Mouse (Mus musculus): ENCODE data around the gene Cerkl. TPM values are rescaled to one million over a fixed set of nuclear protein-coding genes. Genes with fewer than 3 reads are reported as not detected.

The Cerkl gene
- polyA plus RNA-seq, 1 experiment = 2.3 TPM

GRCm38 (mm10) chr2:79315108-79315507 is 141.5 kb downstream of the Cerkl start:
- Histone ChIP-seq H3K4me1 (ENCODE audit: control insufficient read depth, insufficient read depth, low read length) (no peaks in the 10 kb centered on the region), H3K27me3 (ENCODE audit: control insufficient read depth, insufficient read depth, low read length) (no peaks in the 10 kb centered on the region), H3K27ac (ENCODE audit: control insufficient read depth, insufficient read depth, low read depth, low read length) (no peak overlapping the region), H3K36me3 (ENCODE audit: control insufficient read depth, insufficient read depth, low read length) (no peaks in the 10 kb centered on the region), H3K4me3 (ENCODE audit: control insufficient read depth, low read depth, low read length) (no peak overlapping the region)
- TF ChIP-seq POLR2A (IDR thresholded peaks at IDR 0.05; ENCODE audit: control insufficient read depth, low read depth, low read length) (no peak), CTCF (IDR thresholded peaks at IDR 0.05; ENCODE audit: control insufficient read depth, insufficient read depth, insufficient replicate concordance, low read depth, low read length) (no peak)

- Histone ChIP-seq H3K36me3 (ENCODE audit: control insufficient read depth, insufficient read depth, low read length) (no peaks in the 10 kb centered on the region), H3K27ac (ENCODE audit: control insufficient read depth, insufficient read depth, low read depth, low read length) (no peak overlapping the region), H3K27me3 (ENCODE audit: control insufficient read depth, insufficient read depth, low read length) (no peaks in the 10 kb centered on the region), H3K4me3 (ENCODE audit: control insufficient read depth, low read depth, low read length) (no peak overlapping the region), H3K4me1 (ENCODE audit: control insufficient read depth, insufficient read depth, low read length) (no peaks in the 10 kb centered on the region)
- TF ChIP-seq POLR2A (IDR thresholded peaks at IDR 0.05; ENCODE audit: control insufficient read depth, low read depth, low read length) (no peak), CTCF (IDR thresholded peaks at IDR 0.05; ENCODE audit: control insufficient read depth, insufficient read depth, insufficient replicate concordance, low read depth, low read length) (no peak)
Measured at GRCm38 (mm10) chr2:79312499-79312898, 144.1 kb downstream of the Cerkl start.

- TF ChIP-seq CTCF (IDR thresholded peaks at IDR 0.05; ENCODE audit: control insufficient read depth, insufficient read depth, insufficient replicate concordance, low read depth, low read length) (no peak), POLR2A (IDR thresholded peaks at IDR 0.05; ENCODE audit: control insufficient read depth, low read depth, low read length) (no peak)
- H3K27ac ChIP-seq (ENCODE audit: control insufficient read depth, insufficient read depth, low read depth, low read length) = no peak overlapping the region
- no peaks in the 10 kb centered on the region for H3K36me3 ChIP-seq (ENCODE audit: control insufficient read depth, insufficient read depth, low read length)
Measured at GRCm38 (mm10) chr2:79309454-79310118, 147.0 kb downstream of the Cerkl start.

GRCm38 (mm10) chr2:79307549-79307948 is 149.0 kb downstream of the Cerkl start:
- Histone ChIP-seq H3K4me3 (ENCODE audit: control insufficient read depth, low read depth, low read length) (no peak overlapping the region), H3K36me3 (ENCODE audit: control insufficient read depth, insufficient read depth, low read length) (no peaks in the 10 kb centered on the region), H3K27me3 (ENCODE audit: control insufficient read depth, insufficient read depth, low read length) (no peaks in the 10 kb centered on the region), H3K27ac (ENCODE audit: control insufficient read depth, insufficient read depth, low read depth, low read length) (no peak overlapping the region), H3K4me1 (ENCODE audit: control insufficient read depth, insufficient read depth, low read length) (no peaks in the 10 kb centered on the region)
- no peak for TF ChIP-seq POLR2A (IDR thresholded peaks at IDR 0.05; ENCODE audit: control insufficient read depth, low read depth, low read length)
- no peak for TF ChIP-seq CTCF (IDR thresholded peaks at IDR 0.05; ENCODE audit: control insufficient read depth, insufficient read depth, insufficient replicate concordance, low read depth, low read length)

More at GRCm38 (mm10) chr2:79309454-79310118, 147.0 kb downstream of the Cerkl start:
- Histone ChIP-seq H3K27me3 (ENCODE audit: control insufficient read depth, insufficient read depth, low read length) (no peaks in the 10 kb centered on the region), H3K4me3 (ENCODE audit: control insufficient read depth, low read depth, low read length) (no peak overlapping the region), H3K4me1 (ENCODE audit: control insufficient read depth, insufficient read depth, low read length) (no peaks in the 10 kb centered on the region)

- Histone ChIP-seq H3K4me1 (ENCODE audit: control insufficient read depth, insufficient read depth, low read length) (no peaks in the 10 kb centered on the region), H3K36me3 (ENCODE audit: control insufficient read depth, insufficient read depth, low read length) (no peaks in the 10 kb centered on the region), H3K27ac (ENCODE audit: control insufficient read depth, insufficient read depth, low read depth, low read length) (no peak overlapping the region), H3K4me3 (ENCODE audit: control insufficient read depth, low read depth, low read length) (no peak overlapping the region), H3K27me3 (ENCODE audit: control insufficient read depth, insufficient read depth, low read length) (no peaks in the 10 kb centered on the region)
- no peak for TF ChIP-seq POLR2A (IDR thresholded peaks at IDR 0.05; ENCODE audit: control insufficient read depth, low read depth, low read length)
- no peak for TF ChIP-seq CTCF (IDR thresholded peaks at IDR 0.05; ENCODE audit: control insufficient read depth, insufficient read depth, insufficient replicate concordance, low read depth, low read length)
Measured at GRCm38 (mm10) chr2:79302398-79302797, 154.2 kb downstream of the Cerkl start.

- no peaks in the 10 kb centered on the region for H3K36me3 ChIP-seq (ENCODE audit: control insufficient read depth, insufficient read depth, low read length)
- no peaks in the 10 kb centered on the region for H3K27me3 ChIP-seq (ENCODE audit: control insufficient read depth, insufficient read depth, low read length)
- H3K4me3 ChIP-seq (ENCODE audit: control insufficient read depth, low read depth, low read length) = no peak overlapping the region
- no peak overlapping the region for H3K27ac ChIP-seq (ENCODE audit: control insufficient read depth, insufficient read depth, low read depth, low read length)
- TF ChIP-seq POLR2A (IDR thresholded peaks at IDR 0.05; ENCODE audit: control insufficient read depth, low read depth, low read length) (no peak), CTCF (IDR thresholded peaks at IDR 0.05; ENCODE audit: control insufficient read depth, insufficient read depth, insufficient replicate concordance, low read depth, low read length) (no peak)
- H3K4me1 ChIP-seq (ENCODE audit: control insufficient read depth, insufficient read depth, low read length) = no peaks in the 10 kb centered on the region
Measured at GRCm38 (mm10) chr2:79292431-79292830, 164.2 kb downstream of the Cerkl start.

GRCm38 (mm10) chr2:79291922-79292321 is 164.7 kb downstream of the Cerkl start:
- Histone ChIP-seq H3K27me3 (ENCODE audit: control insufficient read depth, insufficient read depth, low read length) (no peaks in the 10 kb centered on the region), H3K27ac (ENCODE audit: control insufficient read depth, insufficient read depth, low read depth, low read length) (no peak overlapping the region), H3K36me3 (ENCODE audit: control insufficient read depth, insufficient read depth, low read length) (no peaks in the 10 kb centered on the region), H3K4me3 (ENCODE audit: control insufficient read depth, low read depth, low read length) (no peak overlapping the region), H3K4me1 (ENCODE audit: control insufficient read depth, insufficient read depth, low read length) (no peaks in the 10 kb centered on the region)
- TF ChIP-seq CTCF (IDR thresholded peaks at IDR 0.05; ENCODE audit: control insufficient read depth, insufficient read depth, insufficient replicate concordance, low read depth, low read length) = no peak
- no peak for TF ChIP-seq POLR2A (IDR thresholded peaks at IDR 0.05; ENCODE audit: control insufficient read depth, low read depth, low read length)
